Mouse (Mus musculus) c-Kit-positive CD71-negative TER-119-negative erythroid progenitor cells, embryonic 14.5 days (primary cell): ENCODE results near the gene Vtcn1.

Experiments
- DNase-seq: peaks from one replicate; pipeline ENCODE4 v3.0.0-alpha.2; 2013; ENCODE audit warnings: low read depth

Vtcn1 gene

GRCm38 (mm10) chr3:100856050-100856815, 31.0 kb downstream of the Vtcn1 start:
- no peak for DNase-seq

DNA sequence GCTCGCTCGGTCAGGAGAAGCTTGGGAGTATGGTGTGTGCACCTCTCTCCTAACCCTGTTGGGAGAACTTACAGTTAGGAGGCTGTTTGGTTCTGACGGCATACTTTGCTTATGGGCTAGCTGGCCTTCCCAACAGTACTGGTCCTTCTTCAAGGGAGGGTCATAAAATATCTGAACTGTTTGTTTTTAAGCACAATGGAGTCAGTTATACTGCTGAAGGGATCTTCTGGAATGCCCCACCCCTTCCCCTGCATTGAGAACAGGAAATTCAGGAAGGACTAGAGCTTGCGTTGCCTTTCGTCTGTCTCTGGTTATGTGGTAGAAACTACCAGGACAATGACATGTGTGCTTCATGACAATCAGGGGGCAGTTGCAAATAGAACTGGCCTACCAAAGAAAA, 31.9 kb downstream of the Vtcn1 start:
- DNase-seq: no peak

- DNase-seq: no peak
Measured at GRCm38 (mm10) chr3:100858334-100859002, 33.2 kb downstream of the Vtcn1 start.

GRCm38 (mm10) chr3:100861307-100862303, 36.3 kb downstream of the Vtcn1 start:
- no peak for DNase-seq

GRCm38 (mm10) chr3:100866946-100867345, 41.7 kb downstream of the Vtcn1 start:
- no peak for DNase-seq

GRCm38 (mm10) chr3:100877057-100877456, 51.8 kb downstream of the Vtcn1 start:
- no peak for DNase-seq

GRCm38 (mm10) chr3:100881403-100881802, 56.1 kb downstream of the Vtcn1 start:
- DNase-seq: no peak

DNA sequence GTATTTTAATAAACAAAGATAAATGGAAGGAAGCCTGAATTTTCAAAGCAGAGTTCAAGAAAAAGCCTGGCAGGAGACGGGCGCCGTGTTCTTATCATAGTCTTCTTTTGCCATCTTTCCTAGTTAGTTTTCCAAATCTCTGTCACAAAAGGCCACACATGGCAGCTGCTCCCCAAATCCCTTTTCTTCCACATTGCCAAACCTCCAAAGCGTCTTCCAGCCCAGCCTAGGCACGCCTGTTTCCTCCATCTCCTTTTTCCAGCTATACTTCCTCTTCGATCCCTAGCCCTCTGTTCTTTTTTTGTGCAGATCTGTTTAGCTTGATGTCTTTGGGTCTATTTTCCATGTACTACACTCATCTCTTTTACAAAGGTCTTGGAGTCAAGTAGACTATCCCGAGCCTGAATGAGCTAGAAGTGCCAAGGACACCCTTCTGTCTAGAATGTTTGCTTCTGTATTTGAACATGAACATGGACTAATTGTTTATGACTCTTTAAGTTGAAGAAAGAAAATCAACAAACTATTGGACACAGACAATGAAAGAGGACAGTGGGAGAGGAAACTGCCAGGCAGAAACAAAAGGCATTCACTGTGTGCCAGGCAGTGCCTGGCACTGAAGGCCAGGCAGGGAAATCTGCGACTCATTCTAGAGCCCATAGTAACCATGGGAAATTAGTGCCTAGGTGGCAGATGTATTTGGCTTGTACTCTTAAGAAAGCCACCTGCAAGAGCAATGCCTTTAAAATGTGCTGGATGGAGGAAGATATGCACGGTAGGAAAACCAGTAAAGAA, 56.8 kb downstream of the Vtcn1 start:
- DNase-seq: no peak

DNA sequence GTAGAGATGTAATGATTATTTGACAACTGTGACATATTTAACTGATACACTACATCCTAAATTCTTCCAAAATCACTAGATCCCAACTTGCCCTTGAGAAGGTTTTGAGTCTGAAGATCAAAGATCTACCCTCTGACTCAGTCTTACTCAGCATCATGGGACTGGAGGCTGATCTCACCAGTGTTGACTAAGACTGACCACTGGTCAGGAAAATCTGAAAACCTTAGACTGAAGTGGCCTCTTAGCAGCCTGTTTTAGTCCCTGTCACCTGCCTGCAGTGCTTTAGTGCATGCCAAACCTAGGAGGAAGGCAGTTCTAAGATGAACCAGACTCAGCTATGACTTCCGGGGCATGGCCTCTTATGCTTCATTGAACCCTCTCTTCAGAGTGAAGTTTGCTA, 64.0 kb downstream of the Vtcn1 start:
- no peak for DNase-seq

DNA sequence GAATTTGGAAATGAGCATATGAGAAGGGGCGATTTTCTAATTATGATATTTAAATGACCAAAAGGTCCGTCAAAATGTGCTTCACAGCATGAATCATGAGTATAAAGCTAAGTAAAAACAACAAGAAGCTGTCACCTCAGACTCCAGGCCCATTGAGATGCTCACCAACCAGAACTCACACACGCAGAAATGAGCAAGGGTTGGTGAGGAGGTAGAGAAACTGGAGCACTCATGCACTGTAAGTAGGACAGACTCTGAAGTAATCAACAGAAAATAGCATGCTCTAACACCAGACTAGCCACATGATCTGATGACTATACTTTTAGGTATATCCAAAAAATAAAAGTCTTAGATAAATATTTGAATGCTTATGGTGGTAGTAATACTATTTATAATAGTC, 65.1 kb downstream of the Vtcn1 start:
- DNase-seq: no peak

DNA sequence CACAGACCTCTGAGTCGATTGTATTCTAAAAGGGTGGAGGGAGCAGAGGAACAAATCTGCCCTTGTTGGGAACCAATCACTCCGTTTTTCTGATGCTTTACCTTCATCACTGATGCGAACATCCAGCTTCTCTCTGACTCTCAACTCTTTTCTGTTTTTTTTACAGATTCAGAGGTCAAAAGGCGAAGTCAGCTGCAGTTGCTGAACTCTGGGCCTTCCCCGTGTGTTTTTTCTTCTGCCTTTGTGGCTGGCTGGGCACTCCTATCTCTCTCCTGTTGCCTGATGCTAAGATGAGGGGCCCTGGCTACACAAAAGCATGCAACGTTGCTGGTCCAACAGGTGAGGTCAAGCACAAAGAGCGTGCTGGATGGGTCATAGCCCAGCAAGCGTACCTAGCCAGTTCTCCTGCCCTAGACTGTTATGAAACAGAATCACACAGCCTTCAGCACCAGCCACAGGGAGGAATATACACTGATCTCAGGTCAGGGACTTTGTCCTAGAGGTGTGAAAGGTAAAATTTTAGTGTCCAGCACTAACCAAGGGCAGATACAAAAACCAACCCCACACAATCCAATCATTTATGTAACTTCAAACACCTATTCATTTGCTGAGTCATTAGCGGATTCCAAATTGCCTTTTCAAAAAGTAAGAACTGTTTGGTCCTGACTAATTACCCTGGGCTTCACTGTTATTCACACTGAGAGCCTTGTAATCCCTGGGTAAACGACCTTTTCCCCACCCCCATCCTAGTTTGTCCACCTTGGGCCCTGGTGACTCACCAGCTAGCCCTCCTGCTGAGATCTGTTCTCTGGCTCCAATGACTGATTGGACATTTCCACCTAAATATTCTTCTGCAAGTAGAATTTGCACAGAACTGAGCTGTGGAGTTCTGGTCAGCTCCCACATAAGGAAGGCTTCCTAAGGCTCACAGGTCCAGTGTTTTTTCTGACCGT, 67.4 kb downstream of the Vtcn1 start:
- DNase-seq: no peak

DNA sequence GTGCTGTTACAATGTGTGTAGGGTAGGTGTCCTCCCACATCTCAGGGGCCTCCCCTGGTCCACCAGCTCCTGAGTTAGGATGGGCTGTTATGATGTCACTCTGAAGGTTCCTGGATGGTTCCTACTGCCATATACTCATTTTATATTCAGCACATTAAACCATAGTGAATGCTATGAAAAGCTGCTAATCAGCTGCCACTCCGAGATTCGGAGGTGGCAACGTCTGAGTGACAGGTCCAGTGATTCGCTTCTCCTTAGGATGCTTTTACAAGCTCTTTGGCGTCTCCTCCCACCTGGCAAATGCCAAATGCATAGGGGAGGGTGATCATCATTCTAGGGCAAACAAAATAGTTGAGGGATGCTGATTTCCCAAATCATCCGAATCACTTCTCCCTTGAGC, 70.2 kb downstream of the Vtcn1 start:
- DNase-seq: no peak

GRCm38 (mm10) chr3:100906128-100906527, 80.9 kb downstream of the Vtcn1 start:
- DNase-seq: no peak

GRCm38 (mm10) chr3:100906916-100907315, 81.7 kb downstream of the Vtcn1 start:
- DNase-seq: no peak

DNA sequence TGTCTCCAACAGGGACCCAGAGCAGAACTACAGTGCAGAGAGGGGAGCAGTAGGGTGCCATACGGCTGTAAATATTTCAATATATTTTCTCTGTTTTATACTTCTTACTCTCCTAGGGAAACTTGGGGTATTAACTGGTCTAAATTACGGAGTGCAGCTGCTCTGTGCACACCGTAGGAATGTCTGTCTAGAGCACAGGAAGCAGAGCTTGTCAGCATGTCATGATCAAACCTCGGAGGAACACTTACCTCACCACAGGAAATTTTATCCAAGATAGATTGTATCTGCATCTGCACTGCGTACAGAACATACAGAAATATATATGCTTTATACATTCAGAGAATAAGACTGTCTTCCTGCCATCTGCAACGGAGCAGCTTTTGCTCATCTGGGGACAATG, 83.3 kb downstream of the Vtcn1 start:
- DNase-seq: no peak

DNA sequence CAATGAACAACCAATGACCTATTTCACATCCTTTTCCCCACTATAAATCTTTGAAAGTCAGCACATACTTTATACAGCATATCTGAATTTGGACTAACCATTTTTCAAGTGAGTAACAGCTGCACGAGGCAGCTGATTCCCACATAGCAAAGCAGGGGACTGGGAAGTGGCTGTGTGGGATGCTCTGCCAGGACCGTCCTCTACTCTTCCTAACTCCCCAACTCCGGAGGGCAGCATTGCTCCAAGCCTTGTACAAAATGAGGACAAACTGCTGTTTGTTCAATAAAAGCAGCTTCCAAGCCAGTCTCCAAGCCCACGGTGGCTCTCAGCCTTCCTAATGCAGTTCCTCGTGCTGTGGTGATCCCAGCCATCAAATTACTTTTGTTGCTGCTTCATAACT, 85.4 kb downstream of the Vtcn1 start:
- DNase-seq: no peak

GRCm38 (mm10) chr3:100911026-100911425, 85.8 kb downstream of the Vtcn1 start:
- DNase-seq: no peak

DNA sequence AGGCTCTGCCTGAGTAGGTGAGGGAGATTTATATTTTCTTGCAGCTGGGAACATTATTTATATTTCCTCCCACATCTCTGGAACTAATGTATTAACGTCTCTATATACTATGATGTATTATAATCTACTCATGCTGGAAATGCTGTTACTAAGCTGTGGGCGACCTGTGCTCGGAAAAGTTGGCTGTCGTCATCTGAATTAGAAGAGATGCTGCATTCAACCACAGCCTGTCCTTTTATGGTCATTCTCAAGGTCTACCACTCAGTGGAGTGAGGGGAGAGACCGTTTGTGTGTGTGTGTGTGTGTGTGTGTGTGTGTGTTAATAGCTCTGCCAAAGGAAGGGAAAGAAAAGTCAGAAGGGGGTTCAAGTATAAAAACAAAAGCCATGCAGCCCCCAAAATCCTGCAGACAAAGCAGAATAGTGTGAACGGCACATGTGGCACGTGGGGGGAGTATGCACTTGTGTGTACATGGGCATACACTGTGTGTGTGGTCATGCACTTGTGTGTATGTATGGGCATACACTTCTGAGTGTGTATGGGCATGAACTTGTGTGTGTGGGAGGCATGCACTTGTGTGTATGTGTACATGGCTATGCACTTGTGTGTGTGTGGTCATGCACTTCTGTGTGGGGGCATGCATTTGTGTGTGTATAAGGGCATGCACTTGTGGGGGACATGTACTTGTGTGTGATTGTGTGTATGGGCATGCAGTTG, 86.4 kb downstream of the Vtcn1 start:
- no peak for DNase-seq

GRCm38 (mm10) chr3:100916844-100917243, 91.6 kb downstream of the Vtcn1 start:
- peak; percentile 62 for DNase-seq

DNA sequence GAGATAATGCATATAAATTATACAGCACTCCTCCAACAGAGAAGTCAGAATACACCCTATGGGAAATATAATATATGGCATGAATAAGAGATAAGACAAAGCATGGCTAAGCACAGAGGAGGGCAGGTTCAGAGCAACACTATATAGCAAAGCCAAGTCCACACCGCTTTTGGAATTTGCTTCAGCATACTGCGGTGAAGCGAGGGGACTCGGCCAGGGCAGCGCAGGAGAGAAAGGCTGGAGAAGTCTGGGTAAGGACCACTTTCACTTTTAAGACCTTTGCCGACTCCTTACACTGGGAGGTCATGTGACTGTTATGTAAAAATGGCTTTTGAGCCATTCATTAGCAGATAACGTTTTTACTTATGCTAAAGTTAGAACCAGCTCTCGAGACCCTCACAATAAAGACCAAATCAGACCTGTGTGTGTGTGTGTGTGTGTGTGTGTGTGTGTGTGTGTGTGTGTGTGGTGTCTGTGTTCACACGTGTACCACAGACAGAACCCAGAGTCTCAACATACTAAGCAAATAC, 95.4 kb downstream of the Vtcn1 start:
- no peak for DNase-seq
